Mouse (Mus musculus) neural tube, embryonic 12.5 days (tissue): ENCODE measurements around the gene Prkd2. TPM values are rescaled to one million over a fixed set of nuclear protein-coding genes. Genes with fewer than 3 reads are reported as not detected.
A peak's percentile ranks its signal among the peaks of the same experiment; 100 is the strongest.

ENCODE experiments used
- ATAC-seq: fragments of 200-750 bp; cut with Nextera tagmentation; 2 replicates; pipeline ENCODE4 v1.8.0; 2017; ENCODE audit warnings: low read depth, mild to moderate bottlenecking, moderate TSS enrichment, moderate library complexity; ENCODE audit not compliant: low FRiP score
- H3K27ac ChIP-seq: fragments of 300-500 bp; sonication (generic); 2 replicates; pipeline ENCODE4 v1.5.1; 2016
- H3K27me3 ChIP-seq: fragments of 300-500 bp; sonication (generic); replicated peaks from 2 replicates; pipeline ENCODE4 v1.6.1; 2016; ENCODE audit warnings: mild to moderate bottlenecking
- H3K36me3 ChIP-seq: fragments of 300-500 bp; sonication (generic); 2 replicates; pipeline ENCODE4 v1.6.1; 2016; ENCODE audit warnings: mild to moderate bottlenecking
- H3K4me1 ChIP-seq: fragments of 300-500 bp; sonication (generic); 2 replicates; pipeline ENCODE4 v1.6.1; 2016
- H3K4me2 ChIP-seq: fragments of 300-500 bp; sonication (generic); replicated peaks from 2 replicates; pipeline ENCODE4 v1.6.1; 2016; ENCODE audit warnings: mild to moderate bottlenecking
- H3K4me3 ChIP-seq: fragments of 300-500 bp; sonication (generic); 2 replicates; pipeline ENCODE4 v1.5.1; 2016
- H3K9ac ChIP-seq: fragments of 300-500 bp; sonication (generic); 2 replicates; pipeline ENCODE4 v1.6.1; 2016; ENCODE audit warnings: mild to moderate bottlenecking
- H3K9me3 ChIP-seq: fragments of 300-500 bp; sonication (generic); 2 replicates; pipeline ENCODE4 v1.6.1; 2016; ENCODE audit warnings: mild to moderate bottlenecking
- WGBS: fragments of 180-500 bp; shearing (Covaris S2); methylation state at CpG from one replicate; pipeline ENCODE4 v1.1.7; 2016; 5-methylcytosine and 5-hydroxymethylcytosine counted together
- polyA plus RNA-seq: library from polyadenylated mRNA; unstranded; fragments of >200 nt; fragmentation: Nextera tagmentation; extraction: Ambion mirVana; gene quantifications from 2 replicates; pipeline ENCODE4 v1.2.1, GENCODE M21; 2016

Gene Prkd2
- polyA plus RNA-seq, 1 experiment from 2014 or later = 10.4 TPM

- Histone ChIP-seq H3K4me3 (peak overlapping the region; percentile 23), H3K4me2 (peak overlapping the region; percentile 45), H3K4me1 (peaks cover 7% of the 10 kb centered on the region; the same call in 1 of the 2 replicates), H3K36me3 (peaks cover 47% of the 10 kb centered on the region), H3K9me3 (peaks cover 13% of the 10 kb centered on the region; the same call in 1 of the 2 replicates), H3K27me3 (peaks cover 53% of the 10 kb centered on the region), H3K9ac (no peak overlapping the region), H3K27ac (no peak overlapping the region)
- WGBS = 36% methylated on average over 59 of the region's 59 CpGs
- ATAC-seq = no peak
These were observed 43.2 kb downstream of the Prkd2 start for GRCm38 (mm10) chr7:16885905-16886304.

GRCm38 (mm10) chr7:16890536-16890935, 47.8 kb downstream of the Prkd2 start:
- H3K4me3 ChIP-seq = 0 out of 2 replicates have a peak overlapping the region, but pooled peaks have one; percentile 5
- no peak for ATAC-seq
- H3K27ac ChIP-seq = no peak overlapping the region
- H3K9me3 ChIP-seq = peaks cover 7% of the 10 kb centered on the region; the same call in 1 of the 2 replicates
- WGBS = 36% methylated on average over 6 of the region's 6 CpGs
- H3K36me3 ChIP-seq = peaks cover 16% of the 10 kb centered on the region
- peaks cover 56% of the 10 kb centered on the region for H3K27me3 ChIP-seq
- no peak overlapping the region for H3K9ac ChIP-seq
- H3K4me1 ChIP-seq = peaks cover 37% of the 10 kb centered on the region
- peak overlapping the region; percentile 66 for H3K4me2 ChIP-seq

- peaks cover 3% of the 10 kb centered on the region; the same call in 1 of the 2 replicates for H3K9me3 ChIP-seq
- peaks cover 37% of the 10 kb centered on the region for H3K4me1 ChIP-seq
- peak overlapping the region; percentile 66 for H3K4me2 ChIP-seq
- WGBS = 2% methylated on average over 22 of the region's 23 CpGs
- no peak for ATAC-seq
- no peak overlapping the region for H3K27ac ChIP-seq
- H3K27me3 ChIP-seq = peaks cover 52% of the 10 kb centered on the region
- H3K36me3 ChIP-seq = peaks cover 12% of the 10 kb centered on the region
- H3K4me3 ChIP-seq = 0 out of 2 replicates have a peak overlapping the region, but pooled peaks have one; percentile 22
- H3K9ac ChIP-seq = no peak overlapping the region
These were observed 48.2 kb downstream of the Prkd2 start for GRCm38 (mm10) chr7:16890944-16891343.

GRCm38 (mm10) chr7:16891641-16892351, 49.1 kb downstream of the Prkd2 start, which contains the start of gene Gng8:
TSS of gene Gng8 (plus strand) at chr7:16891786.
- peaks cover 37% of the 10 kb centered on the region for H3K4me1 ChIP-seq
- peak within 1 kb of the TSS; percentile 23; the same call in 1 of the 2 replicates for H3K9ac ChIP-seq
- peaks cover 3% of the 10 kb centered on the region for H3K36me3 ChIP-seq
- H3K9me3 ChIP-seq = no peaks in the 10 kb centered on the region
- peak; percentile 67 for ATAC-seq
- peak within 1 kb of the TSS; percentile 66 for H3K4me2 ChIP-seq
- H3K27me3 ChIP-seq = peaks cover 43% of the 10 kb centered on the region
- H3K27ac ChIP-seq = no peak within 1 kb of the TSS
- H3K4me3 ChIP-seq = peak within 1 kb of the TSS; percentile 22
- under 1% methylated on average over 30 of the region's 30 CpGs for WGBS

- 0 out of 2 replicates have a peak, but pooled peaks have one; percentile 4 for ATAC-seq
- no peak overlapping the region for H3K27ac ChIP-seq
- H3K27me3 ChIP-seq = peaks cover 40% of the 10 kb centered on the region
- 47% methylated on average over 9 of the region's 9 CpGs for WGBS
- no peaks in the 10 kb centered on the region for H3K9me3 ChIP-seq
- H3K4me1 ChIP-seq = peaks cover 37% of the 10 kb centered on the region
- no peak overlapping the region for H3K9ac ChIP-seq
- H3K4me2 ChIP-seq = peak overlapping the region; percentile 66
- H3K4me3 ChIP-seq = peak overlapping the region; percentile 22; the same call in 1 of the 2 replicates
- 0 out of 2 replicates have a peak, but pooled peaks cover 1% of the 10 kb centered on the region for H3K36me3 ChIP-seq
These were observed 49.6 kb downstream of the Prkd2 start for GRCm38 (mm10) chr7:16892352-16892730.

- H3K4me2 ChIP-seq = peak overlapping the region; percentile 59; the same call in 1 of the 2 replicates
- H3K27ac ChIP-seq = no peak overlapping the region
- WGBS = 6% methylated on average over 6 of the region's 6 CpGs
- peaks cover 34% of the 10 kb centered on the region for H3K27me3 ChIP-seq
- H3K9ac ChIP-seq = peak overlapping the region; percentile 1; the same call in 1 of the 2 replicates
- no peak for ATAC-seq
- no peak overlapping the region for H3K4me3 ChIP-seq
- peaks cover 37% of the 10 kb centered on the region for H3K4me1 ChIP-seq
- no peaks in the 10 kb centered on the region for H3K9me3 ChIP-seq
- no peaks in the 10 kb centered on the region for H3K36me3 ChIP-seq
These were observed 50.9 kb downstream of the Prkd2 start for GRCm38 (mm10) chr7:16893612-16894011.

GRCm38 (mm10) chr7:16894279-16894678, 51.6 kb downstream of the Prkd2 start:
- H3K36me3 ChIP-seq = no peaks in the 10 kb centered on the region
- H3K4me2 ChIP-seq = peak overlapping the region; percentile 59
- 2% methylated on average over 4 of the region's 4 CpGs for WGBS
- peaks cover 32% of the 10 kb centered on the region for H3K27me3 ChIP-seq
- no peaks in the 10 kb centered on the region for H3K9me3 ChIP-seq
- peaks cover 37% of the 10 kb centered on the region for H3K4me1 ChIP-seq
- peak overlapping the region; percentile 1; the same call in 1 of the 2 replicates for H3K9ac ChIP-seq
- H3K4me3 ChIP-seq = no peak overlapping the region
- no peak overlapping the region for H3K27ac ChIP-seq
- peak; percentile 28 for ATAC-seq

- under 1% methylated on average over 24 of the region's 24 CpGs for WGBS
- Histone ChIP-seq H3K4me1 (peaks cover 37% of the 10 kb centered on the region), H3K9me3 (no peaks in the 10 kb centered on the region), H3K27me3 (peaks cover 32% of the 10 kb centered on the region), H3K9ac (peak overlapping the region; percentile 33; the same call in 1 of the 2 replicates), H3K4me2 (peak overlapping the region; percentile 59), H3K27ac (no peak overlapping the region), H3K36me3 (no peaks in the 10 kb centered on the region), H3K4me3 (peak overlapping the region; percentile 15; the same call in 1 of the 2 replicates)
- peak; percentile 32 for ATAC-seq
These were observed 52.3 kb downstream of the Prkd2 start for GRCm38 (mm10) chr7:16895000-16895399.

GRCm38 (mm10) chr7:16895511-16895910, 52.8 kb downstream of the Prkd2 start:
- WGBS = 26% methylated on average over 10 of the region's 10 CpGs

GRCm38 (mm10) chr7:16900526-16900925, 57.8 kb downstream of the Prkd2 start:
- no peaks in the 10 kb centered on the region for H3K36me3 ChIP-seq
- no peak overlapping the region for H3K9ac ChIP-seq
- ATAC-seq = no peak
- H3K27ac ChIP-seq = no peak overlapping the region
- H3K4me1 ChIP-seq = peaks cover 13% of the 10 kb centered on the region
- H3K4me2 ChIP-seq = no peak overlapping the region
- 0 out of 2 replicates have a peak, but pooled peaks cover 3% of the 10 kb centered on the region for H3K27me3 ChIP-seq
- H3K4me3 ChIP-seq = no peak overlapping the region
- 15% methylated on average over 5 of the region's 5 CpGs for WGBS
- H3K9me3 ChIP-seq = no peaks in the 10 kb centered on the region

More at GRCm38 (mm10) chr7:16895511-16895910, 52.8 kb downstream of the Prkd2 start:
- peak overlapping the region; percentile 59 for H3K4me2 ChIP-seq
- H3K4me3 ChIP-seq = no peak overlapping the region
- ATAC-seq = no peak
- H3K36me3 ChIP-seq = no peaks in the 10 kb centered on the region
- H3K27ac ChIP-seq = no peak overlapping the region
- H3K9ac ChIP-seq = no peak overlapping the region
- no peaks in the 10 kb centered on the region for H3K9me3 ChIP-seq
- peaks cover 39% of the 10 kb centered on the region for H3K4me1 ChIP-seq
- peaks cover 32% of the 10 kb centered on the region for H3K27me3 ChIP-seq

GRCm38 (mm10) chr7:16903439-16903955, 60.8 kb downstream of the Prkd2 start:
- 85% methylated on average over 2 of the region's 2 CpGs for WGBS
- Histone ChIP-seq H3K9me3 (no peaks in the 10 kb centered on the region), H3K4me2 (no peak overlapping the region), H3K36me3 (no peaks in the 10 kb centered on the region), H3K27ac (no peak overlapping the region), H3K4me3 (no peak overlapping the region), H3K4me1 (peaks cover 26% of the 10 kb centered on the region), H3K27me3 (0 out of 2 replicates have a peak, but pooled peaks cover 3% of the 10 kb centered on the region), H3K9ac (no peak overlapping the region)
- ATAC-seq = no peak

GRCm38 (mm10) chr7:16904120-16904675, 61.5 kb downstream of the Prkd2 start:
- H3K9me3 ChIP-seq = no peaks in the 10 kb centered on the region
- no peak overlapping the region for H3K27ac ChIP-seq
- H3K4me1 ChIP-seq = peaks cover 26% of the 10 kb centered on the region
- H3K36me3 ChIP-seq = no peaks in the 10 kb centered on the region
- no peak for ATAC-seq
- 57% methylated on average over 9 of the region's 10 CpGs for WGBS
- 0 out of 2 replicates have a peak, but pooled peaks cover 3% of the 10 kb centered on the region for H3K27me3 ChIP-seq
- no peak overlapping the region for H3K4me2 ChIP-seq
- H3K9ac ChIP-seq = no peak overlapping the region
- no peak overlapping the region for H3K4me3 ChIP-seq
